Mouse (Mus musculus): ENCODE measurements around the gene Gpr108.

Gpr108 gene

GRCm38 (mm10) chr17:57214676-57215387 lies 33.4 kb downstream of the Gpr108 start:
- DNase-seq (ENCODE audit: low read depth, low spot score): peak; percentile 32

GRCm38 (mm10) chr17:57211501-57211900 lies 36.7 kb downstream of the Gpr108 start:
- no peak for DNase-seq (ENCODE audit: low read depth, low spot score)

GRCm38 (mm10) chr17:57209330-57209729 lies 38.9 kb downstream of the Gpr108 start:
- DNase-seq (ENCODE audit: low read depth, low spot score): peak; percentile 62

- no peak for DNase-seq (ENCODE audit: low read depth, low spot score)
Measured at GRCm38 (mm10) chr17:57207938-57208337, 40.3 kb downstream of the Gpr108 start.

GRCm38 (mm10) chr17:57201841-57202724 lies 46.2 kb downstream of the Gpr108 start:
- DNase-seq (ENCODE audit: low read depth, low spot score): no peak

GRCm38 (mm10) chr17:57198252-57198651 lies 50.0 kb downstream of the Gpr108 start:
- DNase-seq (ENCODE audit: low read depth, low spot score): no peak

- no peak for DNase-seq (ENCODE audit: low read depth, low spot score)
Measured at GRCm38 (mm10) chr17:57195326-57196010, 52.8 kb downstream of the Gpr108 start.

GRCm38 (mm10) chr17:57194771-57195170 lies 53.5 kb downstream of the Gpr108 start:
- DNase-seq (ENCODE audit: low read depth, low spot score): no peak

GRCm38 (mm10) chr17:57194041-57194507 lies 54.2 kb downstream of the Gpr108 start, which contains the start of gene Tnfsf14:
Tnfsf14 (minus strand) TSS chr17:57194177.
- peak; percentile 76 for DNase-seq (ENCODE audit: low read depth, low spot score)

GRCm38 (mm10) chr17:57188510-57189192 lies 59.6 kb downstream of the Gpr108 start:
- DNase-seq (ENCODE audit: low read depth, low spot score): peak; percentile 63

- no peak for DNase-seq (ENCODE audit: low read depth, low spot score)
Measured at GRCm38 (mm10) chr17:57185641-57186040, 62.6 kb downstream of the Gpr108 start.
